Mouse (Mus musculus): ENCODE data around the gene Daam2. TPM values are rescaled to one million over a fixed set of nuclear protein-coding genes. Genes with fewer than 3 reads are reported as not detected.
A peak's percentile ranks its signal among the peaks of the same experiment; 100 is the strongest.

Daam2 gene
- polyA plus RNA-seq, 1 experiment from 2014 or later, result 8.8 TPM

DNA sequence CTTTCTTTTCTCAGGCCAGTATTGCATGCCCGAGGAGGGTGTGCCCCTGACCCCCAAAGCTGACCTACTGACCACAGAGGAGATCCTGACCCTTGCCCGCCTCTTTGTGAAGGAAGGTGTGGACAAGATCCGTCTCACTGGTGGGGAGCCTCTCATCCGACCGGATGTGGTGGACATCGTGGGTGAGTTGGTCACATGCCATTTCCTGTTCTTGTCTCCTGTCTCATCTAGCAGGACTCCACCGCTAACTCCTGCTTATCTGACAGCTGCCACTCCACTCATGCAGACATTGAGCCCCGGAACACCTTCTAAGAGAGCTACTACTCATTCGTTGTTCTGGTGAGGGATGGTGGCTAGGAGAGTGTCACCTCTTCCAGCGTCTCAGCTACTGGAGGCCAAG lies 129.1 kb downstream of the Daam2 start:
- H3K9me3 ChIP-seq, result peaks cover 3% of the 10 kb centered on the region; the same call in 1 of the 2 replicates
- no peak overlapping the region for H3K27ac ChIP-seq

DNA sequence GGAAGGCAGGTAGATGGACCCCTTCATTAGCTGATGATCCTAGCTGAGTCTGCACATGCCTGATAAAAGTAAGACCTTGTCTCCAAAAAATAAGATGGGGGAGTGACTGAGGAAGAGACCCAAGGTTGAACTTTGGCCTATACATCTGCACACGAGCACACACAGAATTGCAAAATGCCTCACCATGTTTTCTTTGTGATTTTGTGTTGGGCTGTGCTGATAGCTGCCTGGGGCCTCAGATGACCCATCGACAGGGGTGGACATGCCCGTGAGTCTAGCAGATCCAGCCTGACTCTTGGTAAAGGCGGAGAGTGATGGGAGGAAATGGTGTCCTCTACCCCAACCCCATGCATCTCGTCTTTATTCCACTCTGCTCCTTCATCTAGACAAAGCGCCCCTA lies 129.9 kb downstream of the Daam2 start:
- 49% methylated on average over 6 of the region's 6 CpGs for WGBS
- peak; percentile 72 for DNase-seq (ENCODE audit: low spot score)
- peaks cover 3% of the 10 kb centered on the region; the same call in 1 of the 2 replicates for H3K9me3 ChIP-seq
- H3K4me3 ChIP-seq, result no peak overlapping the region
- H3K27ac ChIP-seq, result no peak overlapping the region
- peaks cover 43% of the 10 kb centered on the region for H3K36me3 ChIP-seq
- no peaks in the 10 kb centered on the region for H3K27me3 ChIP-seq (ENCODE audit: insufficient read depth, poor library complexity, severe bottlenecking)
- H3K4me1 ChIP-seq, result peaks cover 27% of the 10 kb centered on the region

More for the DNA sequence above, 129.1 kb downstream of the Daam2 start:
- Histone ChIP-seq H3K36me3 (peaks cover 47% of the 10 kb centered on the region), H3K4me3 (no peak overlapping the region), H3K4me1 (peaks cover 25% of the 10 kb centered on the region), H3K27me3 (ENCODE audit: insufficient read depth, poor library complexity, severe bottlenecking) (no peaks in the 10 kb centered on the region)
- WGBS, result 85% methylated on average over 10 of the region's 10 CpGs
- DNase-seq (ENCODE audit: low spot score), result peak; percentile 65

- Histone ChIP-seq H3K4me1 (peaks cover 30% of the 10 kb centered on the region), H3K27ac (no peak overlapping the region), H3K4me3 (no peak overlapping the region), H3K36me3 (peaks cover 37% of the 10 kb centered on the region), H3K9me3 (peaks cover 3% of the 10 kb centered on the region; the same call in 1 of the 2 replicates), H3K27me3 (ENCODE audit: insufficient read depth, poor library complexity, severe bottlenecking) (no peaks in the 10 kb centered on the region)
- DNase-seq (ENCODE audit: low spot score), result peak; percentile 51
- 91% methylated on average over 6 of the region's 6 CpGs for whole genome bisulfite sequencing
Observed at GRCm38 (mm10) chr17:49433071-49433470, 131.1 kb downstream of the Daam2 start.

GRCm38 (mm10) chr17:49432071-49432711 lies 132.0 kb downstream of the Daam2 start:
- no peaks in the 10 kb centered on the region for H3K27me3 ChIP-seq (ENCODE audit: insufficient read depth, poor library complexity, severe bottlenecking)
- WGBS, result 65% methylated on average over 4 of the region's 4 CpGs
- H3K27ac ChIP-seq, result no peak overlapping the region
- peak; percentile 73 for DNase-seq (ENCODE audit: low spot score)
- H3K4me1 ChIP-seq, result peaks cover 30% of the 10 kb centered on the region
- H3K36me3 ChIP-seq, result peaks cover 35% of the 10 kb centered on the region
- peaks cover 3% of the 10 kb centered on the region; the same call in 1 of the 2 replicates for H3K9me3 ChIP-seq
- H3K4me3 ChIP-seq, result no peak overlapping the region

DNA sequence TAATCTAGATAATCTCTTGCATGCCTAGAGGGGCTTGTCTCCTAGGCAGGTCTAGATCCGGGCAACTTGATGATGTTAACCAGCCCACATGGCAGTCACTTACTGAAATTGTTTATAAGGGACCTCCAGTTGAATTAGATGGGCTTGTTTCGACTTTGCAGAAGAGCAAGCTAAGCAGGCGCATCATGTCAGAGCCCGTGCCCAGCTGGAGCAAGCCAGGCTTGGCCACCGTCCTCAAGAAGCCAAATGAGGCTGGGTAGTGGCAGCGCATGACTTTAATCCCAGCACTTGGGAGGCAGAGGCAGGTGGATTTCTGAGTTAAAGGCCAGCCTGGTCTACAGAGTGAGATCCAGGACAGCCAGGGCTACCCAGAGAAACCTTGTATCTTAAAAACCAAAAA lies 133.0 kb downstream of the Daam2 start:
- Histone ChIP-seq H3K27me3 (ENCODE audit: insufficient read depth, poor library complexity, severe bottlenecking) (no peaks in the 10 kb centered on the region), H3K27ac (no peak overlapping the region), H3K36me3 (peaks cover 32% of the 10 kb centered on the region), H3K4me1 (peaks cover 30% of the 10 kb centered on the region), H3K4me3 (no peak overlapping the region), H3K9me3 (peaks cover 3% of the 10 kb centered on the region; the same call in 1 of the 2 replicates)
- DNase-seq (ENCODE audit: low spot score), result peak; percentile 62
- 88% methylated on average over 6 of the region's 6 CpGs for WGBS

- Histone ChIP-seq H3K36me3 (peaks cover 22% of the 10 kb centered on the region), H3K4me3 (no peak overlapping the region), H3K9me3 (no peaks in the 10 kb centered on the region; the same call in 1 of the 2 replicates), H3K27me3 (ENCODE audit: insufficient read depth, poor library complexity, severe bottlenecking) (no peaks in the 10 kb centered on the region), H3K27ac (no peak overlapping the region), H3K4me1 (peaks cover 30% of the 10 kb centered on the region)
- 68% methylated on average over 6 of the region's 6 CpGs for WGBS
- DNase-seq (ENCODE audit: low spot score), result peak; percentile 68
Observed at GRCm38 (mm10) chr17:49430136-49430535, 134.0 kb downstream of the Daam2 start.

DNA sequence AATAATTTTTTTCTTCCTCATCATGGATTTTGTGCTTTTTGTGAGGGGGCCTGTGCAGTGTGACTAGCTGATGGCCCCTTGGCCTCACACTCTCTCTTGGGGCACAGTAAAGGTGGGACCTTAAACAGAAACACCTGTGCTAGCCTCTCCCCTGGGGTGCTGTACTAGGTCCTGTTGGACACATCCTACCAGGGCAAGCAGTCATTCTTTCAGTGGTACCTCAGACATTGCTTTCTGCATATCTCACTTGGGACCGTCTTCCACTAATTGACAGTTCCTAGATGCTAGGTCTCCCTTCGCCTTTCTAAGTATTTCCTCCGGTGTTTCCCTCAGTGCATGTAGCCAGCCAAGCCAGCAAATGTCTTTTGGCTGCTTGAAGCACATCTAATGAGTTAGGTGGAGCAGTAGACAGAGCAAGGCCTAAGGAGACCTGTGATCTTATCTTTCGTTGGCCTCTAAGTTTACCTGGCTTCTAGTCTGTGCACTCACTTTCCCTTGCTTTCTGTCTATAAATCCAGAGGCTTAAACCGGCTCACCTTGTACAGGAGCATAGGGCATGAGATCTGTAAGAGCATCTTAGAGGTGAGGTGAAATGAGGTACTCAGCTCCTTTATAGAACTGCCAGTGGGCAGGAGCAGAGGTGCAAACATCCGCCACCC lies 134.5 kb downstream of the Daam2 start:
- peak overlapping the region; percentile 83; the same call in 1 of the 2 replicates for H3K4me3 ChIP-seq
- H3K27me3 ChIP-seq (ENCODE audit: insufficient read depth, poor library complexity, severe bottlenecking), result no peaks in the 10 kb centered on the region
- no peaks in the 10 kb centered on the region; the same call in 1 of the 2 replicates for H3K9me3 ChIP-seq
- DNase-seq (ENCODE audit: low spot score), result peak; percentile 63
- H3K27ac ChIP-seq, result 0 out of 2 replicates have a peak overlapping the region, but pooled peaks have one; percentile 93
- H3K36me3 ChIP-seq, result peaks cover 17% of the 10 kb centered on the region
- H3K4me1 ChIP-seq, result peaks cover 30% of the 10 kb centered on the region
- 88% methylated on average over 6 of the region's 6 CpGs for WGBS

DNA sequence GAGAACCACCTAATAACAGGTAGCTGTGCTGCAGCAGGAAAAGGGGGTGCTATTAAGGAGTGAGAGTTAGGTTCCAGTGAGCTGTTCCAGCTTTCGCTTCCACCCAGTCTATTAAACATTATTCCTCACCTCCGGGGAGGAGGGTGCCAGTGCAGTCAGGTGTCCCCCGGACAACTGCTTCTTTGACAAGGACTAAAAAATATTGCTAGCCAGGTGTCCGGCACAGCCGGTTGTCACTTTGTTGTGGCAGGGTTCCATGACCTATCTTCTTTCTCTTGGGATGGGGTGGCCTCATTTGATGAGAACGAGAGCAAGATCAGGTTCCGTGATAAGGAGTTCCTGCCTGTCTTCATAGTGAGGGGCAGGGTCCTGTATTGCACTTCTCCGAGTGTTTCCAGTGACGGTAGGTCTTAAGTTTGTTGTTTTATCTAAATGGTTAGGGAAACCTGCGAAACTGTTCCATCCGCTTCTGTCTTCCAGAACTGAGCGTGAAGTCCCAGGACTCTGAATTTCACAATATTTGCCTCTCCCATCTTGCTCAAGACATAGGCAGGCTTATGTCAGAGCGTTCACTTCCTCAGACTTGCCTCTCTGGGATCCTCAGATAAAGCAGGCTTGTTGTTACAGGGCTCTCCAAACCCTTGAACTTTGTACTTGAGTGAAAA lies 135.3 kb downstream of the Daam2 start:
- Histone ChIP-seq H3K9me3 (no peaks in the 10 kb centered on the region), H3K4me3 (peak overlapping the region; percentile 83), H3K27me3 (ENCODE audit: insufficient read depth, poor library complexity, severe bottlenecking) (no peaks in the 10 kb centered on the region), H3K4me1 (peaks cover 30% of the 10 kb centered on the region), H3K27ac (peak overlapping the region; percentile 93), H3K36me3 (peaks cover 10% of the 10 kb centered on the region)
- DNase-seq (ENCODE audit: low spot score), result peak; percentile 68
- WGBS, result 46% methylated on average over 13 of the region's 13 CpGs

DNA sequence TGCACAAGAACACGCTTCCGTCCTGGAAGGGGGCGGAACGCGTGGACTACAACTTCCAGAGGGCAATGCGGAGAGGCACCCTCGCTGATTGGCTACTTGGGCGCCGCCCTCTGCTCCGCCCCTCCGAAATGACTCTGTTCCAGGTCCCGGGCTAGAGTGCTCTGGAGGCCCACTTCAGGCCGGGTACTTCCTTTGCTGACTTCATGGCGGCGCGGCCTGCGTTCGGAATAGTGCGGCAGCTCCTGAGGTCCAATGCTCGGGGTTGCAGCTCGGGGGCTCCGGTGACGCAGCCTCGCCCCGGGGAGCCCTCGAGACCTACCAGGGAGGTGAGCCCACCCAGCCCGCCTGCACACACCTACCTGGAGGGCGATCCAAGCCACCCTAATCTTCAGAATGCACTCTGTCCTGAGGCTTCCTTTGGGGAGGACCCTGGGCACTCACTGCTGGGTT lies 135.9 kb downstream of the Daam2 start, which contains the start of gene Mocs1:
Gene Mocs1 (plus strand): TSS at position 124 of the 450 bp plus-strand sequence.
- under 1% methylated on average over 28 of the region's 28 CpGs for WGBS
- DNase-seq (ENCODE audit: low spot score), result peak; percentile 97
- H3K4me1 ChIP-seq, result peaks cover 30% of the 10 kb centered on the region
- peaks cover 4% of the 10 kb centered on the region for H3K36me3 ChIP-seq
- peak within 1 kb of the TSS; percentile 93 for H3K27ac ChIP-seq
- H3K9me3 ChIP-seq, result no peaks in the 10 kb centered on the region
- no peaks in the 10 kb centered on the region for H3K27me3 ChIP-seq (ENCODE audit: insufficient read depth, poor library complexity, severe bottlenecking)
- H3K4me3 ChIP-seq, result peak within 1 kb of the TSS; percentile 83

DNA sequence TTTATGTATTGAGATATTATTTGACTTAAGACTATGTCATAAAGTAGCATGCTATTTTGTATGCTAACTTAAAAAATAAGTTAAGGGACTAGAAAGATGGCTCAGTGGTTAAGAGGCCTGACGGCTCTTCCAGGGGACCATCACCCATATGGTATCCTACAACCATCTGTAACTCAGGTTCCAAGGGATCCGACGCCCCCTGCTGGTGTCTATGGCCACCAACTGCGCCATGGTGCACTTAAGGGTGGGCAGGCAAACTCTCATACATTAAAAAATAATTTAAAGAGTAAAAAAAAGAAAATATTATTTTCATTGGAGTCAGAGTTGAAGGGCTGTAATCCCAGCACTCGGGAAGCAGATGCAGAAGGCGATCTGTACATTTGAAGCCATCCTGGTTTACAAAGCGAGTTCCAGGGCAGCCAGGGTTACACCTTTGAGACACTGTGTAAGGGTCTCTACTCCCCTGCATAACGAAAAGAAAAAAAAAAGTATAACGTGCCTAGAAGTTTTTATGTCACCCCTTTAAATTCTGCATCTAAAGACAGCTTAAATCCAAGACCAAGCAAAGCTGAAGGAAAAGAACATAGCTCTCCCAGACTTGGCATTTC lies 136.4 kb downstream of the Daam2 start:
- peaks cover 29% of the 10 kb centered on the region for H3K4me1 ChIP-seq
- no peaks in the 10 kb centered on the region for H3K27me3 ChIP-seq (ENCODE audit: insufficient read depth, poor library complexity, severe bottlenecking)
- 20% methylated on average over 9 of the region's 9 CpGs for whole genome bisulfite sequencing
- no peaks in the 10 kb centered on the region for H3K36me3 ChIP-seq
- peak overlapping the region; percentile 83 for H3K4me3 ChIP-seq
- peak overlapping the region; percentile 93; the same call in 1 of the 2 replicates for H3K27ac ChIP-seq
- H3K9me3 ChIP-seq, result no peaks in the 10 kb centered on the region
- no peak for DNase-seq (ENCODE audit: low spot score)

- no peaks in the 10 kb centered on the region for H3K36me3 ChIP-seq
- 82% methylated on average over 3 of the region's 3 CpGs for WGBS
- peaks cover 5% of the 10 kb centered on the region for H3K4me1 ChIP-seq
- no peak overlapping the region for H3K27ac ChIP-seq
- H3K4me3 ChIP-seq, result no peak overlapping the region
- no peaks in the 10 kb centered on the region for H3K9me3 ChIP-seq
- DNase-seq (ENCODE audit: low spot score), result no peak
- H3K27me3 ChIP-seq (ENCODE audit: insufficient read depth, poor library complexity, severe bottlenecking), result no peaks in the 10 kb centered on the region
Observed at GRCm38 (mm10) chr17:49423872-49424271, 140.3 kb downstream of the Daam2 start.

- no peaks in the 10 kb centered on the region for H3K4me1 ChIP-seq
- WGBS, result 90% methylated on average over 2 of the region's 2 CpGs
- DNase-seq (ENCODE audit: low spot score), result no peak
- no peaks in the 10 kb centered on the region for H3K36me3 ChIP-seq
- no peak overlapping the region for H3K27ac ChIP-seq
- no peaks in the 10 kb centered on the region for H3K27me3 ChIP-seq (ENCODE audit: insufficient read depth, poor library complexity, severe bottlenecking)
- no peaks in the 10 kb centered on the region for H3K9me3 ChIP-seq
- H3K4me3 ChIP-seq, result no peak overlapping the region
Observed at GRCm38 (mm10) chr17:49423067-49423325, 141.1 kb downstream of the Daam2 start.
